Mouse (Mus musculus) heart, postnatal 10 days (tissue): ENCODE results near the gene Grb7. TPM values are rescaled to one million over a fixed set of nuclear protein-coding genes. Genes with fewer than 3 reads are reported as not detected.

Experiments
- DNase-seq, 2 experiments: peaks; one replicate each; pipeline ENCODE4 v3.0.0; 2021
- intact Hi-C: fragments of 180-260 bp; cut with DNase I; formaldehyde crosslinking; loops from one replicate; pipeline ENCODE4 v1.15.1; 2025
- total RNA-seq, 2 experiments: library from RNA; stranded (reverse); gene quantifications; 2 replicates each; pipeline ENCODE4 v1.2.3; 2021

Gene Grb7
- total RNA-seq, 2 experiments from 2014 or later, result not detected

DNA sequence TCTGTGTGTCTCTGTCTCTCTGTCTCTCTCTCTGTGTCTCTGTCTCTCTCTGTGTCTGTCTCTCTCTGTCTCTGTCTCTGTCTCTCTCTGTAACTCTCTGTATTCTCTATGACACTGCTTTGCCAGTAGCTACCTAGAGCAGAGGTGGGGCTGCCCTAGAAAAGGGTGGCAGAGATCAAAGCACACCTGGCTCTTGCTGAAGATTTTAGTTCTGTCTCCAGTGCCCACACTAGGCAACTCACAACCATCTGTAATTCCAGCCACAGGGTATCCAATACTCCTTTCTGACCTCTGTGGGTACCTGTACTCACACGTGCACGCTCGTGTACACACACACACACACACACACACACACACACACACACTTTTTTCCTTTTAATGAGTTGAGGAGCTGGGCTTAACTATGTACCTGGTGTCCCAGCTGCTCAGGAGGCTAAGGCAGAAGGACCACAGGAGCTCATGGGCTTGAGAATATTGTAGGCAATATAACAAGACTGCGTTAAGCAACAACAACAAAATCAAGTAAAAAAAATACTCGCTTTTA lies 49.1 kb downstream of the Grb7 start:
- intact Hi-C loops, result no loop called here
- DNase-seq, result no peak

DNA sequence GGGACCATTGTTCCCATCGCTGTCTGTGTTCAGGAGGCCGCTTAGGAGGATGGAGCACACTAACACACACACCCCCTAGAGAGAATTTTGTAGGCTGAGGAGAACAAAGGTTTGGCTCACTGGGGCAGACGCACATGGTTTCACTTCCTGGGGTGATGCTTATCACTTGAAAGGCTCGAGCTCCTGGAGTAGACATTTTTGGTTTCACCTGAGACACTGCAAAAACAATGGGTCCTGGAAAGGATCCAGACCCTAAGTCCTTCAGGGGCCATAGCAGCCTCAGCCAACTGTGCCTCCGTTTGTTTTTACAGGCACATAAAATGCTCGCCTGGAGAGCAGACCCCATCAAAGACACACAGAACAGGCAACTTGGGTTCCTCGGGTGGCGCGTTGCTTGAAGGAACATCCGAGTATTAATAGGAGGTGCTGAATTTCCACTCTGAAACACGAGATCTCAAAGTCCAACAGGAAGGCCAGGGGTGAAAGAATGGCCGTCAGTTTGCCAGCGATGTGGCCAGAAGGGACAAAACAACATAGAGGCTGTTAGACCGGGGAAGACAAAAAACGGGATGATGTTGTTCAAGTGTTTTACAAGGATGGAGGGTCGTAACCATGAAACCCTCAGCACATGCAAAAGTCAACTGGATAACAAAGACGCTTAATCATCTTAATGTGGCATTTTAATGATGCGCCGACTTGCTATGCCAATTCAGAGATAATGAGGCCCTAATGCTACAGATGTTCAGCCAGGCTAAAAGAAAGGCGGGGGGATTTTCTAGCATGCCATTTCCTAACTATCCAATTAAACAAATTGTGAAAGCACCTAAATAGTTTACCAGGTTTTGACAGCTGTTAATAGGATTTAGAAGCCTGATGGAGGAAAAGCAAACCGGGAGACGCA lies 51.4 kb downstream of the Grb7 start:
- DNase-seq, result peak; percentile 6 to 9
- intact Hi-C loops, result no loop called here

DNA sequence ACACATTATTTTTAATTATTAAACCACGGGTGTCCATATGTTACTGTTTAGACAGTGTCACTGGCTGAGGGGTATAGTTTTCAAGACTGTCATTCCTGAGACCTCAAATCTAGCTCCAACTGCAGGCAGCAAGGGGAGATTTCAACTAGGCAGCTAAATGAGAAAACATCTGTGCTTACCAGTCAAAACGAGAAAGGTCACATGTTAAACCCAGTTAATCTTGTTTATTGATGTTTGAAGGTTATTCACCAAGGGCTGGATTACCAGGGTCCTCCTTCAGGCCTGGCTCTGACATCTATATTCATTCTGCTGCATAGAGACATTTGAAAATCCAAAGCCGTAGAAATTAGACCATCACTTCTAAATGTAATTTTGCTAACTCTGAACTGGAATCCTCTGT lies 58.7 kb downstream of the Grb7 start:
- intact Hi-C loops, result no loop called here
- DNase-seq, result no peak

Other genes with a start within 250 kb of the Grb7 start
- gene Cdk12, start 243.3 kb upstream of the Grb7 start, total RNA-seq, result 10 to 100 TPM; 31.6 to 32.7 TPM
- gene Neurod2, start 116.7 kb upstream of the Grb7 start, total RNA-seq, result not detected
- gene Ppp1r1b, start 98.0 kb upstream of the Grb7 start, total RNA-seq, result 1 to 10 TPM; 2.7 to 4.0 TPM
- 10 to 100 TPM; 23.9 to 24.5 TPM for gene Stard3, start 88.0 kb upstream of the Grb7 start, total RNA-seq
- 100 to 1,000 TPM; 469 to 500 TPM for gene Tcap, start 62.6 kb upstream of the Grb7 start, total RNA-seq
- gene Pnmt, start 59.9 kb upstream of the Grb7 start, total RNA-seq, result under 1 TPM in 1 of 2 experiments, not detected in 1; 0.31 TPM
- 10 to 100 TPM; 14.5 to 17.8 TPM for gene Pgap3, start 45.9 kb upstream of the Grb7 start, total RNA-seq
- 10 to 100 TPM; 12.7 to 19.3 TPM for gene Erbb2, start 33.9 kb upstream of the Grb7 start, total RNA-seq
- 10 to 100 TPM; 48.9 to 52.1 TPM for gene Mien1, start 7.4 kb upstream of the Grb7 start, total RNA-seq
- under 1 TPM; 0.84 to 0.98 TPM for gene Ikzf3, start 99.6 kb downstream of the Grb7 start, total RNA-seq
- gene Zpbp2, start 104.7 kb downstream of the Grb7 start, total RNA-seq, result not detected
- 10 to 100 TPM; 46.6 to 48.9 TPM for gene Ormdl3, start 141.0 kb downstream of the Grb7 start, total RNA-seq
- gene Lrrc3c, start 151.9 kb downstream of the Grb7 start, total RNA-seq, result not detected
- gene Gm12355, start 179.3 kb downstream of the Grb7 start, total RNA-seq, result 10 to 100 TPM; 15.6 to 18.0 TPM
- gene Gsdma3, start 180.0 kb downstream of the Grb7 start, total RNA-seq, result 1 to 10 TPM; 4.0 to 5.3 TPM
- gene Gsdma2, start 200.4 kb downstream of the Grb7 start, total RNA-seq, result under 1 TPM; 0.24 to 0.30 TPM
- gene Gsdma, start 218.0 kb downstream of the Grb7 start, total RNA-seq, result not detected
- gene Psmd3, start 236.2 kb downstream of the Grb7 start, total RNA-seq, result 100 to 1,000 TPM; 131 to 132 TPM